Mouse (Mus musculus) stomach, embryonic 15.5 days (tissue): ENCODE data around the gene Kat2b. TPM values are rescaled to one million over a fixed set of nuclear protein-coding genes. Genes with fewer than 3 reads are reported as not detected.
A peak's percentile ranks its signal among the peaks of the same experiment; 100 is the strongest.
"Not testable (repeated sequence)": the region's sequence is repeated elsewhere in the genome, so short reads cannot be mapped to it uniquely, and the experiment has no call there.

Experiments
- ATAC-seq: fragments of 200-750 bp; cut with Nextera tagmentation; 2 replicates; pipeline ENCODE4 v1.8.0; 2017; ENCODE audit warnings: low read depth, moderate number of reproducible peaks, moderate TSS enrichment; ENCODE audit not compliant: insufficient read depth, low FRiP score
- H3K27ac ChIP-seq: fragments of 300-500 bp; sonication (generic); 2 replicates; pipeline ENCODE4 v1.5.1; 2015; ENCODE audit warnings: mild to moderate bottlenecking, inconsistent platforms
- H3K27me3 ChIP-seq: fragments of 300-500 bp; sonication (generic); replicated peaks from 2 replicates; pipeline ENCODE4 v1.6.1; 2015; ENCODE audit warnings: inconsistent platforms
- H3K36me3 ChIP-seq: fragments of 300-500 bp; sonication (generic); 2 replicates; pipeline ENCODE4 v1.6.1; 2015; ENCODE audit warnings: inconsistent platforms
- H3K4me1 ChIP-seq: fragments of 300-500 bp; sonication (generic); 2 replicates; pipeline ENCODE4 v1.6.1; 2015; ENCODE audit warnings: inconsistent platforms
- H3K4me2 ChIP-seq: fragments of 300-500 bp; sonication (generic); 2 replicates; pipeline ENCODE4 v1.6.1; 2015; ENCODE audit warnings: mild to moderate bottlenecking, inconsistent platforms
- H3K4me3 ChIP-seq: fragments of 300-500 bp; sonication (generic); replicated peaks from 2 replicates; pipeline ENCODE4 v1.5.1; 2015; ENCODE audit warnings: inconsistent platforms
- H3K9ac ChIP-seq: fragments of 300-500 bp; sonication (generic); 2 replicates; pipeline ENCODE4 v1.6.1; 2015; ENCODE audit warnings: inconsistent platforms
- H3K9me3 ChIP-seq: fragments of 300-500 bp; sonication (generic); 2 replicates; pipeline ENCODE4 v1.6.1; 2016; ENCODE audit warnings: inconsistent platforms
- WGBS: fragments of 180-500 bp; shearing (Covaris S2); methylation state at CpG from one replicate; pipeline ENCODE4 v1.1.7; 2015; 5-methylcytosine and 5-hydroxymethylcytosine counted together
- polyA plus RNA-seq: library from polyadenylated mRNA; unstranded; fragments of >200 nt; fragmentation: Nextera tagmentation; extraction: Ambion mirVana; gene quantifications from 2 replicates; pipeline ENCODE4 v1.2.1, GENCODE M21; 2015

Gene Kat2b
- polyA plus RNA-seq, 1 experiment from 2014 or later = 4.1 TPM

DNA sequence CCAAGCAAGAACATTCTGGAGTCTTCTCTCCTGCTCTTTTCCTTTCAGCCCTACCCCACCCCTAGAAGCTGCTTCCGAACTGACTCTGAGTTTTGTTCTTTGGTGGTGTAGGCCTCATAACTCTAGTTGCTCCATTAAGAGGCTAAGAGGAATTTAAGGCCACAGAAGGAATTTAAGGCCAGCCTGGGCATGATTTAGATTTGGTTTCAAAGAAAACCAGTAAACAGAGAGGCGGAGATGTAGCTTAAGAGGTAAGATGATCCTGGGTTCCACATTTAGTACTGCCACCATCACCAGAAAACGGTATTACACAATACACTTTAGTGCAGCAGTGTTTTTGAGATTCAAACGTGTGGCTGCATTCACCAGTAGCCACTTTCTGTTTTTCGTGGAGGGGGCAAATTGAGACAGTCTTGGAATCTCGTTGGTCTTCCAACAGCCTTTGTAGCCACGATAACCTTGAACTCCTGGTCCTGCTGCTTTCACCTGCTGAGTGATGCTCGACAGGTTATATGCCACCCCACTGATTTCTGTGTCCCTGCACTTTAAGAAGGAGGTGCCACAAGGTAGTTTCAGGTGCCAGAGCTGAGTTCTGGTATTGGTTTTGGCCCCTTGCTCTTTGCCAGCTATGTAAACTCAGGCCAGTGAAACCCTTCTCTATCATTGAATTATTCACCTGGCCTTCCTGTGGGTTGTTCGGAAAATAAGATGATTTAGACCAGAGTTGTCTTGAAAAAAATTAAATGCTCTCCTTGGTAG, 21.6 kb downstream of the Kat2b start:
- Histone ChIP-seq H3K36me3 (no peaks in the 10 kb centered on the region), H3K27me3 (no peaks in the 10 kb centered on the region), H3K9ac (no peak overlapping the region), H3K4me3 (no peak overlapping the region), H3K4me1 (peaks cover 7% of the 10 kb centered on the region; the same call in 1 of the 2 replicates), H3K27ac (no peak overlapping the region), H3K4me2 (no peak overlapping the region), H3K9me3 (no peaks in the 10 kb centered on the region)
- 77% methylated on average over 9 of the region's 9 CpGs for WGBS
- no peak for ATAC-seq

DNA sequence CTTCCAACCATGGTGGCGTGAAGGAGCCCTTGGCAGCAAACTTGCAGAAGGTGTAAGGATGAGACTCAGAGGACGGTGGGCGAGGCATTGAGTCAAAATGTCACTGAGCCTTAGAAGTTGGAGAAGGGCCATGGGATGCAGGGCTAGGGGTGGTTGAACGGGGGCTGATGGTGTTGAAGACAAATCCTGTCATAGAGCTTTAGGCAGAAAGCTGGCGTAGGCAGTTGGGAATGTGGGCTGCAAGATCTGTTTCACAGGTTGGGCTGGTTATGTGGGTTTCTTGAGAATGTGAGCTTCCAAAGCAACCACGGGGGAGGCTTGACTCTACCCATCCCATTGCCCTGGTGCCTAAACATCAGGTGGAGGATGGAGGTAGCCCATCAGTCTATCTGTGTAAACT, 23.4 kb downstream of the Kat2b start:
- Histone ChIP-seq H3K36me3 (no peaks in the 10 kb centered on the region), H3K27ac (no peak overlapping the region), H3K4me3 (no peak overlapping the region), H3K4me2 (no peak overlapping the region), H3K9me3 (no peaks in the 10 kb centered on the region), H3K9ac (no peak overlapping the region), H3K4me1 (peaks cover 7% of the 10 kb centered on the region; the same call in 1 of the 2 replicates), H3K27me3 (no peaks in the 10 kb centered on the region)
- ATAC-seq = no peak
- WGBS = 90% methylated on average over 6 of the region's 6 CpGs

DNA sequence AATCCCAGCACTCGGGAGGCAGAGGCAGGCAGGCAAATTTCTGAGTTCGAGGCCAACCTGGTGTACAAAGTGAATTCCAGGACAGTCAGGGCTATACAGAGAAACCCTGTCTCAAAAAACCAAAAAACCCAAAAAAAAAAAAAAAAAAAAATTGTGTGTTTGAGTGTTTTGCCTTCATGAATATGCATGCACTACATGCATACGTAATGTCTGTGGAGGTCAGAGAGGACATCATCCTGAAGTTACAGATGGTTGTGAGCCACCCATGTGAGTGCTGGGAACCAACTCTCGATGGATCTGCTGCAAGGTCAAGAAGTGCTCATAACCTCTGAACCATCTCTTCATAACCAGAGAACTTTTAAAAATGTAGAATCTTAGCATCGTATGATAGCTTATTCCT, 25.2 kb downstream of the Kat2b start:
- WGBS = 89% methylated on average over 5 of the region's 5 CpGs
- ATAC-seq = no peak

DNA sequence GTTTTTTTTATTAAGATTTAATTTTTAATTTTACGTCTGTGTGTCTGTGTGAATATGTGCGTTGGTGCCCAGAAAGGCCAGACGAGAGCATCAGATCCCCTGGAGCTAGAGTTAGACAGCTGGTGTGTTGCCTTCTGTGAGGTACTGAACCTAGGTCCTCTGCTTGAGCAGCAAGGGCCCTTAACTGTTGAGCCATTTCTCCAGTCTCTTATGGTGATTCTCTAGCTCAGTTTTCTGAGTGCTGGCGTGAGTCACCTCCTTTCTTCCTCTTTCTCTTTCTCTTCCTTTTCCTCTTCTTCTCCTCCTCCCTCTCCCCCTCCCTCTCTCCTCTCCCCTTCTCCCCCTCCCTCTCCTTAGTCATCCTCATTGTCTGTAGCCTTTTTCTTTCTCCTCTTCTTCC, 27.9 kb downstream of the Kat2b start:
- WGBS = 80% methylated on average over 4 of the region's 4 CpGs

More for the DNA sequence above, 25.2 kb downstream of the Kat2b start:
- Histone ChIP-seq H3K27me3 (no peaks in the 10 kb centered on the region), H3K36me3 (no peaks in the 10 kb centered on the region), H3K4me2 (no peak overlapping the region), H3K9ac (no peak overlapping the region), H3K4me3 (no peak overlapping the region), H3K27ac (no peak overlapping the region), H3K9me3 (no peaks in the 10 kb centered on the region), H3K4me1 (peaks cover 4% of the 10 kb centered on the region; the same call in 1 of the 2 replicates)

DNA sequence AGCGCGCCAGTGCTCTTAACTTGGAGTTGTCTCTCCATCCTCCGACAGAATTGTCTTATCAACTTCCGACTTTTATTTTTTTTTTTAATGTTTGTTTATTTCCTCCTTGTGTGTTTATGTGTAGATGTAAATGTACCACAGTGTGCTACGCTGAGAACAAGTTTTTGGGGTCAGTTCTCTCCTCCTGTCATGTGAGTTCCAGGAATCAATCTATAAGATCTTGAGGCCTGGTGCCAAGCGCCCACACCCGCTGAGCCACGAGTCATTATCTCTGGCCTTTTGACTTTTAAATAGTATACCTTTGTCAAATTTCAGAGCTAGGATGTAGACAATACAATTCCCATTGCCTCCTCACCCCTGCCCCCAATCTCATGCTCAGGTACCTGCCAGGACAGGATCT, 28.9 kb downstream of the Kat2b start:
- H3K4me2 ChIP-seq = no peak overlapping the region
- no peak overlapping the region for H3K27ac ChIP-seq
- H3K4me3 ChIP-seq = no peak overlapping the region
- H3K27me3 ChIP-seq = no peaks in the 10 kb centered on the region
- no peaks in the 10 kb centered on the region; the same call in 1 of the 2 replicates for H3K4me1 ChIP-seq
- H3K36me3 ChIP-seq = no peaks in the 10 kb centered on the region
- H3K9ac ChIP-seq = no peak overlapping the region
- ATAC-seq = no peak
- H3K9me3 ChIP-seq = no peaks in the 10 kb centered on the region
- 68% methylated on average over 8 of the region's 8 CpGs for WGBS

More for the DNA sequence above, 27.9 kb downstream of the Kat2b start:
- Histone ChIP-seq H3K9ac (no peak overlapping the region), H3K4me3 (no peak overlapping the region), H3K27ac (no peak overlapping the region), H3K27me3 (no peaks in the 10 kb centered on the region), H3K4me2 (no peak overlapping the region), H3K9me3 (no peaks in the 10 kb centered on the region), H3K4me1 (no peaks in the 10 kb centered on the region; the same call in 1 of the 2 replicates), H3K36me3 (no peaks in the 10 kb centered on the region)
- ATAC-seq = no peak

DNA sequence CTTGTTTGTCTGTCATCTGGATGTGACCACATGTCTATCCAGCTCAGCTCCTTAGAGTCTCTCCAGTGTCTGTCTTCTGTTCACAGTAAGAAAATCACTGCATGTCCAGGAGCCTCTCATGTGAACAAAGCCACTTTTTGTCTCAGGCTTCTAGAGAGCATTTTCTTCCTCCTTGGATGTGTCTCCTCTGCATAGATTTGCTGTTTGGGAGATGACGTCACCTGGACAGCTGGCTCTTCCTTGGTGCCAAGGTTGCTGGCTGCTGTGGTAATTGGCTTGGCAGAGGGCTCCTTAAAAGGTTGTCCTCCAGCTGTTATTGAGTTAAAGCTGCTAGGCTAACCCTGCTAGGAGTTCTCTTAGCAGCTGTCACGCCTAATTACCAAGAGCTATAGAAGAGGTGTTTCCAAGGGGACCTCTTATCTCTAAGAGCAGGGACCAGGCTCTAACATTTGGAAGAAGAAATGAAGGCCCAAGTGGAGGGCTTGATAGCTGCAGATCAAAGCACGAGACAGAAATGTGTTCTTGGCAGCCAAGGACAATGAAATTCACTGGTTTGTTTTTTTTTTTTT, 29.7 kb downstream of the Kat2b start:
- no peak overlapping the region for H3K4me3 ChIP-seq
- H3K27me3 ChIP-seq = no peaks in the 10 kb centered on the region
- no peaks in the 10 kb centered on the region for H3K36me3 ChIP-seq
- peak; percentile 63; the same call in 1 of the 2 replicates for ATAC-seq
- WGBS = 38% methylated on average over 3 of the region's 3 CpGs
- peak overlapping the region; percentile 59 for H3K27ac ChIP-seq
- no peak overlapping the region for H3K4me2 ChIP-seq
- no peak overlapping the region for H3K9ac ChIP-seq
- no peaks in the 10 kb centered on the region; the same call in 1 of the 2 replicates for H3K4me1 ChIP-seq
- H3K9me3 ChIP-seq = no peaks in the 10 kb centered on the region

DNA sequence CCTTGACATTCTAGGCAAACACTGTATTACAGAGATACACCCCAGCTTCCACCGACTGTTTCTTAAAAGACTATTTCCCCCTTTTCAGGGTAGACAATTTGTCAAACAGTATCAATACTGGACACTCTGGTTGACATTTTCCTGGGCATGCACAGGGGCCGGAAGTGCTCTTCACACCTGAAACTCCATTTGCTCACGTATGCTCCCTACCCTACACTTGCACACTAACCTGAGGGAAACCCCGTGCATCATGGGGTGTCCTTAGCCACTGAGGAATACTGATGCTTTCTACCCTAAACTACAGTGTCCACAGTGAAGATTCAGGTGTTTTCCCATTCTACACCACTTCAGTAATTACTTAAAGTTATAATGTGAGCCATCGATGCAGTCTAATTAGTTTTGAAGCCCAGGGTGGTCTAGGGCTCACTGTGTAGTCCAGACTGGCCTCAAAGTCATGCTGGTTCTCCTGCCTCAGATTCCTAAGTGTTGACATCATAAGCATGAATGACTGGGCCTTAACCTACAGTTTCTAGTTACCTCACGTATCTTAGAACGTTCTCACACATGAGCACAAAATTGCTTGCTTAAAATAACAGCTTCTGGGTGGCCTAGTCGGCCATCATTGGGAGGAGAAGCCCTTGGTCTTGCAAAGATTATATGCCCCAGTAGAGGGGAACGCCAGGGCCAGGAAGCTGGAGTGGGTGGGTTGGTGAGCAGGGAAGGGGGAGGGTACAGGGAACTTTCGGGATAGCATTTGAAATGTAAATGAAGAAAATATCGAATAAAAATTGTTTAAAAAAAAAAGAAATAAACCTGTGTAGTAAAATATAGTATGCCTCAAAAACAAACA, 30.5 kb downstream of the Kat2b start:
- 76% methylated on average over 11 of the region's 11 CpGs for WGBS
- no peak overlapping the region for H3K27ac ChIP-seq
- no peaks in the 10 kb centered on the region for H3K9me3 ChIP-seq
- no peaks in the 10 kb centered on the region for H3K36me3 ChIP-seq
- H3K9ac ChIP-seq = no peak overlapping the region
- no peak overlapping the region for H3K4me3 ChIP-seq
- H3K4me1 ChIP-seq = no peaks in the 10 kb centered on the region; the same call in 1 of the 2 replicates
- H3K4me2 ChIP-seq = no peak overlapping the region
- ATAC-seq = no peak
- no peaks in the 10 kb centered on the region for H3K27me3 ChIP-seq

DNA sequence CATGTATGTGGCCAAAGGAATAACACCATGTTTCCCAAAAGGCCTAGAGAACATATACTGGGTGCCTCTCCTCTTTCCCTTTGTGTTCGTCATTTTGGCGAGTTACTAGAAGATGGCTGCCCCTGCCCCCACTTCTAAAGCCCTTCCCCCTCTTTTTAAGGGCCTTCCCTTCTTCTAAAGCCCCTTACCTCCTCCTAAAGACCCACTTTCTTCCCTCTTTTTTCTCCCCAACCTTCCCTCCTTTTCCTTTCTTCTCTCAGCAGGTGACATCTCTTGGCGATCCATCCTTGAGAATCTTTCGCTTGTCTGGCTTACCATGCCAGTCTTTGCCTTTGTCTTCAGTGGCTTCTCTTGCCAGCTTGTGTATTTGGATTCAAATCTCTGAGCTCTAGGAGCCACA, 31.9 kb downstream of the Kat2b start:
- H3K9ac ChIP-seq = no peak overlapping the region
- no peaks in the 10 kb centered on the region for H3K27me3 ChIP-seq
- no peak overlapping the region for H3K4me2 ChIP-seq
- no peaks in the 10 kb centered on the region for H3K9me3 ChIP-seq
- ATAC-seq = no peak
- no peak overlapping the region for H3K27ac ChIP-seq
- no peak overlapping the region for H3K4me3 ChIP-seq
- 88% methylated on average over 4 of the region's 4 CpGs for WGBS
- H3K36me3 ChIP-seq = no peaks in the 10 kb centered on the region
- H3K4me1 ChIP-seq = no peaks in the 10 kb centered on the region; the same call in 1 of the 2 replicates

DNA sequence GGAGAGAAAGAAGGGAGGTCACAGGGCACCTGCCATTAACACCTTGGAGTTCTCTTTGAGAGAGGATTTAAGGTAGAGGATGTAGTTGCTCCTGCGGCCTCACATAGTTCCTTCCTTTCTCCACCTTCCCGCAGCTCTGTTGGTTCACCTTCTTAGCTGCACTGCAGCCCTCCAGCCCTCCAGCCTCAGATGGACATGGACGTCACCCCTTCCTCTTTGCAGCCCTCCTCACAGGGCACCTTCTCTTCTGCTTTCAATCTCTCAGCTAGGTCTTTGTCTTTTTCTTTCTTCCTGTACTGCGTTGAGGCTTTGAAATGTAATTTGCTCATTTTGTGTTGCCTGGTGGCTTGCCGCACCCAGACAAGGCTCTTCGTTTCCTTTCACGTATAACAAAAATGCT, 36.6 kb downstream of the Kat2b start:
- not testable (repeated sequence) for H3K4me2 ChIP-seq, ATAC-seq, H3K27ac ChIP-seq, H3K9me3 ChIP-seq, H3K4me1 ChIP-seq, H3K27me3 ChIP-seq, H3K9ac ChIP-seq, H3K36me3 ChIP-seq, H3K4me3 ChIP-seq
- WGBS = no CpG with 5 or more reads among the region's 7 CpGs

DNA sequence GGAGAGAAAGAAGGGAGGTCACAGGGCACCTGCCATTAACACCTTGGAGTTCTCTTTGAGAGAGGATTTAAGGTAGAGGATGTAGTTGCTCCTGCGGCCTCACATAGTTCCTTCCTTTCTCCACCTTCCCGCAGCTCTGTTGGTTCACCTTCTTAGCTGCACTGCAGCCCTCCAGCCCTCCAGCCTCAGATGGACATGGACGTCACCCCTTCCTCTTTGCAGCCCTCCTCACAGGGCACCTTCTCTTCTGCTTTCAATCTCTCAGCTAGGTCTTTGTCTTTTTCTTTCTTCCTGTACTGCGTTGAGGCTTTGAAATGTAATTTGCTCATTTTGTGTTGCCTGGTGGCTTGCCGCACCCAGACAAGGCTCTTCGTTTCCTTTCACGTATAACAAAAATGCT, 39.4 kb downstream of the Kat2b start:
- H3K36me3 ChIP-seq, H3K4me3 ChIP-seq, ATAC-seq, H3K9me3 ChIP-seq, H3K4me1 ChIP-seq, H3K27ac ChIP-seq, H3K4me2 ChIP-seq, H3K27me3 ChIP-seq, H3K9ac ChIP-seq: not testable (repeated sequence)
- no CpG with 5 or more reads among the region's 7 CpGs for WGBS

DNA sequence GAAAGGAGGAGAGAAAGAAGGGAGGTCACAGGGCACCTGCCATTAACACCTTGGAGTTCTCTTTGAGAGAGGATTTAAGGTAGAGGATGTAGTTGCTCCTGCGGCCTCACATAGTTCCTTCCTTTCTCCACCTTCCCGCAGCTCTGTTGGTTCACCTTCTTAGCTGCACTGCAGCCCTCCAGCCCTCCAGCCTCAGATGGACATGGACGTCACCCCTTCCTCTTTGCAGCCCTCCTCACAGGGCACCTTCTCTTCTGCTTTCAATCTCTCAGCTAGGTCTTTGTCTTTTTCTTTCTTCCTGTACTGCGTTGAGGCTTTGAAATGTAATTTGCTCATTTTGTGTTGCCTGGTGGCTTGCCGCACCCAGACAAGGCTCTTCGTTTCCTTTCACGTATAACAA, 42.3 kb downstream of the Kat2b start:
- not testable (repeated sequence) for H3K4me1 ChIP-seq, H3K9ac ChIP-seq, H3K4me3 ChIP-seq, H3K36me3 ChIP-seq, H3K9me3 ChIP-seq, H3K4me2 ChIP-seq, ATAC-seq, H3K27ac ChIP-seq, H3K27me3 ChIP-seq
- WGBS = no CpG with 5 or more reads among the region's 7 CpGs
